Mouse (Mus musculus) kidney, adult 2 months (tissue): ENCODE results near the gene Capg.

Experiments
- CTCF ChIP-seq: fragments of 200-500 bp; conservative IDR thresholded peaks from 2 replicates; pipeline ENCODE4 v1.5.1; 2011; ENCODE audit warnings: low read depth, mild to moderate bottlenecking, control low read depth, low read length, moderate library complexity, mixed read lengths; ENCODE audit not compliant: insufficient read depth, insufficient read length
- POLR2A ChIP-seq: fragments of 200-500 bp; IDR thresholded peaks from one replicate; pipeline ENCODE4 v1.6.1; 2011; ENCODE audit warnings: low read depth, low read length, control low read depth

- TF ChIP-seq CTCF: no peak
- no peak for TF ChIP-seq POLR2A
These were observed 54.8 kb downstream of the Capg start for GRCm38 (mm10) chr6:72598791-72599557.
